Mouse (Mus musculus) MEL (cell line): Measurements from ENCODE around the gene Lrp4. TPM values are rescaled to one million over a fixed set of nuclear protein-coding genes. Genes with fewer than 3 reads are reported as not detected.
A peak's percentile ranks its signal among the peaks of the same experiment; 100 is the strongest.

Source experiments
- DNase-seq: peaks from one replicate; pipeline ENCODE4 v3.0.0; 2011; ENCODE audit warnings: low read depth, low spot score
- H3K27ac ChIP-seq: 2 replicates; pipeline ENCODE4 v1.5.1; 2012; ENCODE audit warnings: low read depth, mild to moderate bottlenecking, control low read depth, low read length, moderate library complexity; ENCODE audit not compliant: control insufficient read depth
- H3K27me3 ChIP-seq, 2 experiments: fragments of 150-350 bp in 1 of 2; sonication (generic) in 1 of 2; 2 replicates each; pipeline ENCODE4 v1.6.1; 2012; ENCODE audit warnings: low read length in 2 of 2, mild to moderate bottlenecking in 2 of 2, improper control_type of control experiment in 1 of 2, moderate library complexity in 1 of 2; ENCODE audit not compliant: insufficient read depth in 2 of 2, control insufficient read depth in 1 of 2
- H3K36me3 ChIP-seq, 2 experiments: 2 replicates each; pipeline ENCODE4 v1.6.1; 2012 to 2014; ENCODE audit warnings: low read length in 2 of 2, improper control_type of control experiment in 1 of 2, inconsistent platforms in 1 of 2, mild to moderate bottlenecking in 1 of 2; ENCODE audit not compliant: insufficient read depth in 2 of 2, control insufficient read depth in 1 of 2
- H3K4me1 ChIP-seq, 2 experiments: fragments of 150-350 bp in 1 of 2; sonication (generic) in 1 of 2; 2 replicates each; pipeline ENCODE4 v1.6.1; 2012; ENCODE audit warnings: low read length in 2 of 2, improper control_type of control experiment in 1 of 2, mild to moderate bottlenecking in 1 of 2; ENCODE audit not compliant: insufficient read depth in 2 of 2, control insufficient read depth in 1 of 2
- H3K4me3 ChIP-seq, 2 experiments: fragments of 150-350 bp in 1 of 2; sonication (generic) in 1 of 2; 2 replicates each; pipeline ENCODE4 v1.5.1; 2012; ENCODE audit warnings: low read depth in 2 of 2, low read length in 2 of 2, mild to moderate bottlenecking in 2 of 2, moderate library complexity in 2 of 2, control low read depth in 1 of 2, improper control_type of control experiment in 1 of 2; ENCODE audit not compliant: control insufficient read depth in 1 of 2, insufficient read depth in 1 of 2
- H3K79me2 ChIP-seq: 2 replicates; pipeline ENCODE4 v1.6.1; 2012; ENCODE audit warnings: mild to moderate bottlenecking, low read length, moderate library complexity; ENCODE audit not compliant: control insufficient read depth, poor library complexity, insufficient read depth
- H3K9ac ChIP-seq: 2 replicates; pipeline ENCODE4 v1.6.1; 2012; ENCODE audit warnings: low read depth, mild to moderate bottlenecking, control low read depth, low read length, moderate library complexity; ENCODE audit not compliant: control insufficient read depth, poor library complexity, severe bottlenecking
- H3K9me3 ChIP-seq: fragments of 150-350 bp; sonication (generic); replicated peaks from 2 replicates; pipeline ENCODE4 v1.6.1; 2012; ENCODE audit warnings: mild to moderate bottlenecking, low read length, improper control_type of control experiment, moderate library complexity; ENCODE audit not compliant: insufficient read depth
- BHLHE40 ChIP-seq: IDR thresholded peaks from 2 replicates; pipeline ENCODE4 v1.6.1; 2012; ENCODE audit warnings: low read depth, mild to moderate bottlenecking, inconsistent platforms, low read length, improper control_type of control experiment, borderline replicate concordance
- CTCF ChIP-seq, 3 experiments: IDR thresholded peaks in 2 of 3; conservative IDR thresholded peaks in 1 of 3; 2 replicates each; pipeline ENCODE4 v1.5.1; 2011 to 2012; ENCODE audit warnings: low read length in 3 of 3, low read depth in 2 of 3, mild to moderate bottlenecking in 2 of 3, improper control_type of control experiment in 1 of 3, inconsistent platforms in 1 of 3, mixed read lengths in 1 of 3, moderate library complexity in 1 of 3; ENCODE audit not compliant: control insufficient read depth in 1 of 3, insufficient read depth in 1 of 3, poor library complexity in 1 of 3, severe bottlenecking in 1 of 3
- E2F4 ChIP-seq: IDR thresholded peaks from 2 replicates; pipeline ENCODE4 v1.6.1; 2011; ENCODE audit warnings: low read depth, low read length, improper control_type of control experiment, borderline replicate concordance
- ELF1 ChIP-seq: IDR thresholded peaks from 2 replicates; pipeline ENCODE4 v1.6.1; 2014; ENCODE audit warnings: low read depth, mild to moderate bottlenecking, inconsistent platforms, low read length, improper control_type of control experiment, moderate library complexity
- EP300 ChIP-seq, 2 experiments: IDR thresholded peaks; 2 replicates each; pipeline ENCODE4 v1.6.1; 2011; ENCODE audit warnings: improper control_type of control experiment in 2 of 2, low read length in 2 of 2, low read depth in 1 of 2, mild to moderate bottlenecking in 1 of 2
- GABPA ChIP-seq: IDR thresholded peaks from 2 replicates; pipeline ENCODE4 v1.6.1; 2012; ENCODE audit warnings: low read depth, mild to moderate bottlenecking, inconsistent platforms, low read length, improper control_type of control experiment, moderate library complexity
- GATA1 ChIP-seq: IDR thresholded peaks from 2 replicates; pipeline ENCODE4 v1.6.1; 2011; ENCODE audit warnings: low read depth, low read length, improper control_type of control experiment
- JUND ChIP-seq: IDR thresholded peaks from 2 replicates; pipeline ENCODE4 v1.6.1; 2011; ENCODE audit warnings: low read depth, mild to moderate bottlenecking, improper control_type of control experiment, low read length
- MAFK ChIP-seq: IDR thresholded peaks from 2 replicates; pipeline ENCODE4 v1.6.1; 2011; ENCODE audit warnings: low read depth, mild to moderate bottlenecking, low read length, improper control_type of control experiment, borderline replicate concordance
- MEF2A ChIP-seq: IDR thresholded peaks from 2 replicates; pipeline ENCODE4 v1.6.1; 2014; ENCODE audit warnings: low read depth, mild to moderate bottlenecking, inconsistent platforms, low read length, improper control_type of control experiment; ENCODE audit not compliant: poor library complexity, insufficient replicate concordance, severe bottlenecking; ENCODE audit errors: extremely low read depth
- MXI1 ChIP-seq: IDR thresholded peaks from 2 replicates; pipeline ENCODE4 v1.6.1; 2011; ENCODE audit warnings: mild to moderate bottlenecking, low read depth, low read length, improper control_type of control experiment
- MYB ChIP-seq: IDR thresholded peaks from 2 replicates; pipeline ENCODE4 v1.6.1; 2011; ENCODE audit warnings: mild to moderate bottlenecking, low read depth, low read length, improper control_type of control experiment
- NELFE ChIP-seq: IDR thresholded peaks from 2 replicates; pipeline ENCODE4 v1.6.1; 2011; ENCODE audit warnings: low read depth, low read length, improper control_type of control experiment
- NRF1 ChIP-seq: IDR thresholded peaks from 2 replicates; pipeline ENCODE4 v1.6.1; 2014; ENCODE audit warnings: low read depth, mild to moderate bottlenecking, inconsistent platforms, low read length, improper control_type of control experiment, moderate library complexity; ENCODE audit not compliant: poor library complexity, insufficient read depth, severe bottlenecking
- POLR2A ChIP-seq, 2 experiments: IDR thresholded peaks; 2 replicates each; pipeline ENCODE4 v1.6.1; 2011 to 2012; ENCODE audit warnings: low read length in 2 of 2, mild to moderate bottlenecking in 2 of 2, control low read depth in 1 of 2, improper control_type of control experiment in 1 of 2, low read depth in 1 of 2, moderate library complexity in 1 of 2; ENCODE audit not compliant: control insufficient read depth in 1 of 2, insufficient read depth in 1 of 2, poor library complexity in 1 of 2
- POLR2AphosphoS2 ChIP-seq: IDR thresholded peaks from 2 replicates; pipeline ENCODE4 v1.6.1; 2011; ENCODE audit warnings: low read length, improper control_type of control experiment
- POLR2AphosphoS5 ChIP-seq: IDR thresholded peaks from 2 replicates; pipeline ENCODE4 v1.6.1; 2012; ENCODE audit warnings: low read depth, borderline replicate concordance, mild to moderate bottlenecking, inconsistent platforms, low read length, moderate library complexity, mixed read lengths
- RAD21 ChIP-seq: IDR thresholded peaks from 2 replicates; pipeline ENCODE4 v1.6.1; 2011; ENCODE audit warnings: mild to moderate bottlenecking, low read depth, low read length, improper control_type of control experiment
- SIN3A ChIP-seq: IDR thresholded peaks from 2 replicates; pipeline ENCODE4 v1.6.1; 2012; ENCODE audit warnings: low read length, improper control_type of control experiment, inconsistent platforms
- TAL1 ChIP-seq: IDR thresholded peaks from 2 replicates; pipeline ENCODE4 v1.6.1; 2012; ENCODE audit warnings: mild to moderate bottlenecking, inconsistent platforms, low read length, moderate library complexity, mixed read lengths
- UBTF ChIP-seq: IDR thresholded peaks from 2 replicates; pipeline ENCODE4 v1.6.1; 2012; ENCODE audit warnings: low read depth, mild to moderate bottlenecking, inconsistent platforms, low read length, improper control_type of control experiment, moderate library complexity, borderline replicate concordance; ENCODE audit not compliant: insufficient read depth
- ZC3H11A ChIP-seq: IDR thresholded peaks from 2 replicates; pipeline ENCODE4 v1.6.1; 2012; ENCODE audit warnings: low read depth, mild to moderate bottlenecking, inconsistent platforms, low read length, improper control_type of control experiment
- ZKSCAN1 ChIP-seq: IDR thresholded peaks from 2 replicates; pipeline ENCODE4 v1.6.1; 2012; ENCODE audit warnings: low read depth, mild to moderate bottlenecking, inconsistent platforms, low read length, improper control_type of control experiment, moderate library complexity
- ZMIZ1 ChIP-seq: IDR thresholded peaks from 2 replicates; pipeline ENCODE4 v1.6.1; 2012; ENCODE audit warnings: low read depth, mild to moderate bottlenecking, inconsistent platforms, low read length, improper control_type of control experiment, moderate library complexity
- polyA plus RNA-seq, 2 experiments: library from polyadenylated mRNA; stranded (reverse) in 1 of 2; unstranded in 1 of 2; fragments of >175 nt in 1 of 2; fragments of >200 nt in 1 of 2; gene quantifications; 2 replicates each; pipeline versions ENCODE4 v1.2.1 to v1.2.4; 2012; ENCODE audit warnings: low replicate concordance in 2 of 2, low read depth in 1 of 2; ENCODE audit not compliant: insufficient read length in 2 of 2, insufficient read depth in 1 of 2, missing spikeins in 1 of 2
- total RNA-seq: library from RNA; depleted of rRNA; stranded (reverse); fragments of 300-350 nt; gene quantifications from 2 replicates; pipeline ENCODE4 v1.2.3, GENCODE M21; 2012

Gene Lrp4
- total and polyA plus RNA-seq, 3 experiments: 1.1 to 2.8 TPM; not detected in 1

- no peak overlapping the region for H3K4me3 ChIP-seq
These were observed 40.9 kb downstream of the Lrp4 start for GRCm38 (mm10) chr2:91498093-91498719.

GRCm38 (mm10) chr2:91508076-91508475 is 50.8 kb downstream of the Lrp4 start:
- Histone ChIP-seq H3K9me3 (no peaks in the 10 kb centered on the region), H3K27ac (no peak overlapping the region), H3K36me3 (no peaks in the 10 kb centered on the region), H3K4me3 (no peak overlapping the region), H3K27me3 (no peaks in the 10 kb centered on the region), H3K4me1 (no peaks in the 10 kb centered on the region), H3K79me2 (no peaks in the 10 kb centered on the region), H3K9ac (no peak overlapping the region)
- no peak for DNase-seq
- TF ChIP-seq MXI1 (no peak), MAFK (no peak), RAD21 (no peak), EP300 (IDR thresholded peaks at IDR 0.05; ENCODE audit: low read depth in 1 of 2, low read length in 2 of 2) (no peak), POLR2A (IDR thresholded peaks at IDR 0.05; ENCODE audit: control insufficient read depth in 1 of 2, insufficient read depth in 1 of 2, low read depth in 1 of 2, low read length in 2 of 2, poor library complexity in 1 of 2) (no peak), MYB (no peak)

More at GRCm38 (mm10) chr2:91498093-91498719, 40.9 kb downstream of the Lrp4 start:
- Histone ChIP-seq H3K9me3 (no peaks in the 10 kb centered on the region), H3K79me2 (no peaks in the 10 kb centered on the region), H3K27me3 (no peaks in the 10 kb centered on the region), H3K9ac (no peak overlapping the region), H3K36me3 (no peaks in the 10 kb centered on the region; a peak in 1 of 4 replicates), H3K4me1 (no peaks in the 10 kb centered on the region), H3K27ac (no peak overlapping the region)
- TF ChIP-seq POLR2AphosphoS5 (no peak), BHLHE40 (no peak), NRF1 (no peak)
- DNase-seq: no peak

GRCm38 (mm10) chr2:91517186-91517585 is 59.9 kb downstream of the Lrp4 start:
- Histone ChIP-seq H3K27me3 (no peaks in the 10 kb centered on the region), H3K4me1 (0 out of 4 replicates have a peak, but pooled peaks cover 2 to 3% of the 10 kb centered on the region in 2 experiments), H3K36me3 (0 out of 4 replicates have a peak, but pooled peaks cover 0 to 2% of the 10 kb centered on the region in 2 experiments), H3K9me3 (no peaks in the 10 kb centered on the region), H3K27ac (no peak overlapping the region), H3K4me3 (peak overlapping the region in 1 of 2 experiments; percentile 11; a peak in 3 of 4 replicates)
- TF ChIP-seq NRF1 (no peak), ZMIZ1 (no peak), GATA1 (no peak), UBTF (no peak), POLR2A (IDR thresholded peaks at IDR 0.05; ENCODE audit: control insufficient read depth in 1 of 2, insufficient read depth in 1 of 2, low read depth in 1 of 2, low read length in 2 of 2, poor library complexity in 1 of 2) (no peak), JUND (no peak), SIN3A (no peak), MYB (no peak), E2F4 (no peak), POLR2AphosphoS2 (no peak), ZKSCAN1 (no peak), ELF1 (no peak), NELFE (no peak), GABPA (no peak), CTCF (IDR thresholded peaks at IDR 0.05 in 2 of 3, conservative IDR thresholded peaks at IDR 0.05 in 1 of 3; ENCODE audit: control insufficient read depth in 1 of 3, insufficient read depth in 1 of 3, low read depth in 2 of 3, low read length in 3 of 3, poor library complexity in 1 of 3, severe bottlenecking in 1 of 3) (no peak), TAL1 (no peak), MEF2A (no peak), ZC3H11A (no peak)
- TF ChIP-seq, all 39 proteins: peak for 0
- DNase-seq: no peak
- H3K79me2 ChIP-seq: no peaks in the 10 kb centered on the region
- H3K9ac ChIP-seq: 0 out of 2 replicates have a peak overlapping the region, but pooled peaks have one; percentile 3
